Mouse (Mus musculus) embryonic fibroblast, embryonic 13.5 days (primary cell): ENCODE data around the gene Col27a1.

Source experiments
- CTCF ChIP-seq: IDR thresholded peaks from 2 replicates; pipeline ENCODE4 v1.5.1; 2011; ENCODE audit warnings: mild to moderate bottlenecking, control low read depth, low read length, moderate library complexity, borderline replicate concordance; ENCODE audit not compliant: insufficient read depth
- POLR2A ChIP-seq: IDR thresholded peaks from 2 replicates; pipeline ENCODE4 v1.6.1; 2011; ENCODE audit warnings: low read depth, mild to moderate bottlenecking, control low read depth, low read length, moderate library complexity

DNA sequence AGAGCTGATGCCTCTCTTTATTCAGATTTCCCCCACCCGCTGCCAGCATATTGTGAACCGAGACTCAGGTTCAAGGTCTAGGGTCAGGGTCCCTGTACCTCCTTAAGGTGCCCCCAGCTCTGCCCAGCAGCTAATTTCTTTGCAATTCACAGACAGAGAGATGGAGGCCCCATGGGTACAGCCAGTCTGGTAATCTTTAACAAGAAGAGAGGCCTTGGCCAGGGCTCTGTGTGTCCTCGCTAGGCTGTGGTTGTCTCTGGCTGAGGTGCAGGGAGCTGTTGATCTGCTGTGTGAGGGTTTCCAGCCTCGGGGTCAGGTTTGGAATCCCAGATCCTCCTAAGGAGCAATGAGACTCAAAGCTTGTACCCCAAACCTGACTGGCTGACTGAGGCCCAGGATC, 48.2 kb upstream of the Col27a1 start:
- no peak for TF ChIP-seq CTCF
- no peak for TF ChIP-seq POLR2A
